Mouse (Mus musculus) hindbrain, embryonic 14.5 days (tissue): Measurements from ENCODE around the gene Rsph4a. TPM values are rescaled to one million over a fixed set of nuclear protein-coding genes. Genes with fewer than 3 reads are reported as not detected.
"Not testable (repeated sequence)": the region's sequence is repeated elsewhere in the genome, so short reads cannot be mapped to it uniquely, and the experiment has no call there.

Experiments used
- ATAC-seq: fragments of 200-750 bp; cut with Nextera tagmentation; 2 replicates; pipeline ENCODE4 v1.8.0; 2017; ENCODE audit warnings: moderate number of reproducible peaks, mild to moderate bottlenecking, moderate TSS enrichment, moderate library complexity; ENCODE audit not compliant: low FRiP score
- DNase-seq: peaks from one replicate; pipeline ENCODE4 v3.0.0-alpha.2; 2015; ENCODE audit warnings: low spot score
- H3K27ac ChIP-seq: fragments of 300-500 bp; sonication (generic); 2 replicates; pipeline ENCODE4 v1.5.1; 2014; ENCODE audit warnings: mild to moderate bottlenecking, moderate library complexity
- H3K27me3 ChIP-seq: fragments of 300-500 bp; sonication (generic); 2 replicates; pipeline ENCODE4 v1.6.1; 2014; ENCODE audit warnings: mild to moderate bottlenecking, low read length, mixed read lengths; ENCODE audit not compliant: control insufficient read depth, insufficient read depth
- H3K36me3 ChIP-seq: fragments of 300-500 bp; sonication (generic); replicated peaks from 2 replicates; pipeline ENCODE4 v1.6.1; 2014; ENCODE audit not compliant: control insufficient read depth, insufficient read depth
- H3K4me1 ChIP-seq: fragments of 300-500 bp; sonication (generic); replicated peaks from 2 replicates; pipeline ENCODE4 v1.6.1; 2014; ENCODE audit warnings: antibody characterized with exemption, low read length, mixed read lengths; ENCODE audit not compliant: control insufficient read depth, insufficient read depth
- H3K4me2 ChIP-seq: fragments of 300-500 bp; sonication (generic); replicated peaks from 2 replicates; pipeline ENCODE4 v1.6.1; 2014; ENCODE audit warnings: mild to moderate bottlenecking, moderate library complexity
- H3K4me3 ChIP-seq: fragments of 300-500 bp; sonication (generic); replicated peaks from 2 replicates; pipeline ENCODE4 v1.5.1; 2014; ENCODE audit warnings: mild to moderate bottlenecking, low read length
- H3K9ac ChIP-seq: fragments of 300-500 bp; sonication (generic); 2 replicates; pipeline ENCODE4 v1.6.1; 2014
- H3K9me3 ChIP-seq: fragments of 300-500 bp; sonication (generic); 2 replicates; pipeline ENCODE4 v1.6.1; 2016; ENCODE audit warnings: low read length; ENCODE audit not compliant: control insufficient read depth
- WGBS: fragments of 180-500 bp; shearing (Covaris S2); extraction: QIAGEN DNeasy Blood & Tissue Kit; methylation state at CpG from one replicate; pipeline ENCODE4 v1.1.7; 2014; 5-methylcytosine and 5-hydroxymethylcytosine counted together
- polyA plus RNA-seq: library from polyadenylated mRNA; unstranded; fragments of >200 nt; fragmentation: Nextera tagmentation; extraction: Ambion mirVana; gene quantifications from 2 replicates; pipeline ENCODE4 v1.2.1, GENCODE M21; 2014

Gene Rsph4a
- 1.5 and 2.0 TPM in 2 replicates for polyA plus RNA-seq

- H3K27ac ChIP-seq: no peak within 1 kb of the TSS
- WGBS: 7% methylated on average over 17 of the region's 17 CpGs
- no peaks in the 10 kb centered on the region for H3K9me3 ChIP-seq
- peak within 1 kb of the TSS; percentile 52 for H3K4me2 ChIP-seq
- DNase-seq (peak; percentile 80), ATAC-seq (peak; percentile 99)
- H3K36me3 ChIP-seq: no peaks in the 10 kb centered on the region
- peak within 1 kb of the TSS; percentile 32 for H3K4me3 ChIP-seq
- no peaks in the 10 kb centered on the region for H3K27me3 ChIP-seq
- peak within 1 kb of the TSS; percentile 22; the same call in 1 of the 2 replicates for H3K9ac ChIP-seq
- no peaks in the 10 kb centered on the region for H3K4me1 ChIP-seq
Measured at GRCm38 (mm10) chr10:33904530-33905481, at the start of gene Rsph4a. TSS of gene Rsph4a (plus strand) at chr10:33905111.

GRCm38 (mm10) chr10:33857421-33857820 is 47.5 kb upstream of the Rsph4a start, which contains the start of gene Sult3a1:
TSS of gene Sult3a1 (plus strand) at chr10:33857721.
- Histone ChIP-seq H3K4me1 (no peaks in the 10 kb centered on the region), H3K27ac (no peak within 1 kb of the TSS), H3K27me3 (no peaks in the 10 kb centered on the region), H3K9ac (no peak within 1 kb of the TSS), H3K4me2 (no peak within 1 kb of the TSS), H3K36me3 (no peaks in the 10 kb centered on the region), H3K9me3 (no peaks in the 10 kb centered on the region), H3K4me3 (no peak within 1 kb of the TSS)
- ATAC-seq: no peak
- no peak for DNase-seq

- H3K9ac ChIP-seq: no peak overlapping the region
- H3K27ac ChIP-seq: no peak overlapping the region
- ATAC-seq (no peak), DNase-seq (no peak)
- H3K36me3 ChIP-seq: no peaks in the 10 kb centered on the region
- H3K4me1 ChIP-seq: no peaks in the 10 kb centered on the region
- no peaks in the 10 kb centered on the region for H3K9me3 ChIP-seq
- H3K4me3 ChIP-seq: no peak overlapping the region
- H3K4me2 ChIP-seq: no peak overlapping the region
- H3K27me3 ChIP-seq: no peaks in the 10 kb centered on the region
- 72% methylated on average over 2 of the region's 2 CpGs for WGBS
Measured at GRCm38 (mm10) chr10:33865994-33866393, 38.9 kb upstream of the Rsph4a start.

- no peak for ATAC-seq
- no peak overlapping the region for H3K9ac ChIP-seq
- no peaks in the 10 kb centered on the region for H3K9me3 ChIP-seq
- H3K4me3 ChIP-seq: no peak overlapping the region
- WGBS: 15% methylated on average over 1 of the region's 1 CpGs
- no peaks in the 10 kb centered on the region for H3K4me1 ChIP-seq
- H3K27ac ChIP-seq: no peak overlapping the region
- no peak overlapping the region for H3K4me2 ChIP-seq
- no peaks in the 10 kb centered on the region for H3K27me3 ChIP-seq
- DNase-seq: no peak
- no peaks in the 10 kb centered on the region for H3K36me3 ChIP-seq
Measured at GRCm38 (mm10) chr10:33870441-33870840, 34.5 kb upstream of the Rsph4a start.

GRCm38 (mm10) chr10:33872672-33873398 is 32.1 kb upstream of the Rsph4a start:
- H3K9ac ChIP-seq: no peak overlapping the region
- no peak overlapping the region for H3K4me2 ChIP-seq
- no peaks in the 10 kb centered on the region for H3K4me1 ChIP-seq
- ATAC-seq: no peak
- no peak overlapping the region for H3K4me3 ChIP-seq
- 83% methylated on average over 2 of the region's 2 CpGs for WGBS
- H3K9me3 ChIP-seq: no peaks in the 10 kb centered on the region
- no peaks in the 10 kb centered on the region for H3K27me3 ChIP-seq
- H3K36me3 ChIP-seq: no peaks in the 10 kb centered on the region
- no peak for DNase-seq
- no peak overlapping the region for H3K27ac ChIP-seq

- H3K4me3 ChIP-seq, H3K9ac ChIP-seq, H3K4me2 ChIP-seq, ATAC-seq, H3K4me1 ChIP-seq, H3K36me3 ChIP-seq, DNase-seq, H3K9me3 ChIP-seq, H3K27ac ChIP-seq, H3K27me3 ChIP-seq: not testable (repeated sequence)
- WGBS: 85% methylated on average over 2 of the region's 2 CpGs
Measured at GRCm38 (mm10) chr10:33882411-33882810, 22.5 kb upstream of the Rsph4a start.

- H3K27ac ChIP-seq, H3K4me2 ChIP-seq, H3K9me3 ChIP-seq, H3K4me1 ChIP-seq, ATAC-seq, H3K36me3 ChIP-seq, H3K9ac ChIP-seq, H3K27me3 ChIP-seq, H3K4me3 ChIP-seq, DNase-seq: not testable (repeated sequence)
- WGBS: 94% methylated on average over 1 of the region's 1 CpGs
Measured at GRCm38 (mm10) chr10:33901520-33901919, 3.4 kb upstream of the Rsph4a start.

- DNase-seq (no peak), ATAC-seq (peak; percentile 38; the same call in 1 of the 2 replicates)
- Histone ChIP-seq H3K9ac (no peak overlapping the region), H3K4me1 (no peaks in the 10 kb centered on the region), H3K27me3 (no peaks in the 10 kb centered on the region), H3K36me3 (no peaks in the 10 kb centered on the region), H3K27ac (no peak overlapping the region), H3K4me3 (peak overlapping the region; percentile 32), H3K4me2 (peak overlapping the region; percentile 52), H3K9me3 (no peaks in the 10 kb centered on the region)
- 4% methylated on average over 6 of the region's 6 CpGs for whole genome bisulfite sequencing
Measured at GRCm38 (mm10) chr10:33905489-33905888, 578 bp downstream of the Rsph4a start.

- H3K27ac ChIP-seq: no peak overlapping the region
- no peak for DNase-seq
- no peak overlapping the region for H3K4me3 ChIP-seq
- no peaks in the 10 kb centered on the region for H3K4me1 ChIP-seq
- no peaks in the 10 kb centered on the region for H3K27me3 ChIP-seq
- peaks cover 65% of the 10 kb centered on the region for H3K36me3 ChIP-seq
- no peak overlapping the region for H3K4me2 ChIP-seq
- H3K9me3 ChIP-seq: no peaks in the 10 kb centered on the region
- ATAC-seq: no peak
- no peak overlapping the region for H3K9ac ChIP-seq
Measured at GRCm38 (mm10) chr10:33940702-33941101, 35.8 kb downstream of the Rsph4a start.
